Mouse (Mus musculus) heart, embryonic 12.5 days (tissue): ENCODE measurements around the gene Olfr178. TPM values are rescaled to one million over a fixed set of nuclear protein-coding genes. Genes with fewer than 3 reads are reported as not detected.

ENCODE experiments used
- ATAC-seq: fragments of 200-750 bp; cut with Nextera tagmentation; 2 replicates; pipeline ENCODE4 v1.8.0; 2017; ENCODE audit warnings: moderate TSS enrichment, moderate library complexity; ENCODE audit not compliant: insufficient number of reproducible peaks, low FRiP score
- H3K27ac ChIP-seq: fragments of 300-500 bp; sonication (generic); 2 replicates; pipeline ENCODE4 v1.5.1; 2016; ENCODE audit warnings: mild to moderate bottlenecking, moderate library complexity; ENCODE audit not compliant: poor library complexity, severe bottlenecking
- H3K27me3 ChIP-seq: fragments of 300-500 bp; sonication (generic); replicated peaks from 2 replicates; pipeline ENCODE4 v1.6.1; 2016; ENCODE audit warnings: mild to moderate bottlenecking, moderate library complexity
- H3K36me3 ChIP-seq: fragments of 300-500 bp; sonication (generic); 2 replicates; pipeline ENCODE4 v1.6.1; 2016; ENCODE audit warnings: mild to moderate bottlenecking, moderate library complexity
- H3K4me1 ChIP-seq: fragments of 300-500 bp; sonication (generic); replicated peaks from 2 replicates; pipeline ENCODE4 v1.6.1; 2016; ENCODE audit warnings: mild to moderate bottlenecking
- H3K4me2 ChIP-seq: fragments of 300-500 bp; sonication (generic); 2 replicates; pipeline ENCODE4 v1.6.1; 2016; ENCODE audit warnings: mild to moderate bottlenecking, moderate library complexity
- H3K4me3 ChIP-seq: fragments of 300-500 bp; sonication (generic); 2 replicates; pipeline ENCODE4 v1.5.1; 2016; ENCODE audit warnings: mild to moderate bottlenecking
- H3K9ac ChIP-seq: fragments of 300-500 bp; sonication (generic); 2 replicates; pipeline ENCODE4 v1.6.1; 2016; ENCODE audit warnings: mild to moderate bottlenecking, moderate library complexity
- H3K9me3 ChIP-seq: fragments of 300-500 bp; sonication (generic); replicated peaks from 2 replicates; pipeline ENCODE4 v1.6.1; 2016; ENCODE audit warnings: mild to moderate bottlenecking, moderate library complexity
- WGBS: fragments of 180-500 bp; shearing (Covaris S2); methylation state at CpG from one replicate; pipeline ENCODE4 v1.1.7; 2016; 5-methylcytosine and 5-hydroxymethylcytosine counted together
- polyA plus RNA-seq: library from polyadenylated mRNA; unstranded; fragments of >200 nt; fragmentation: Nextera tagmentation; extraction: Ambion mirVana; gene quantifications from 2 replicates; pipeline ENCODE4 v1.2.1, GENCODE M21; 2016

The Olfr178 gene
- polyA plus RNA-seq, result not detected in 2 replicates

DNA sequence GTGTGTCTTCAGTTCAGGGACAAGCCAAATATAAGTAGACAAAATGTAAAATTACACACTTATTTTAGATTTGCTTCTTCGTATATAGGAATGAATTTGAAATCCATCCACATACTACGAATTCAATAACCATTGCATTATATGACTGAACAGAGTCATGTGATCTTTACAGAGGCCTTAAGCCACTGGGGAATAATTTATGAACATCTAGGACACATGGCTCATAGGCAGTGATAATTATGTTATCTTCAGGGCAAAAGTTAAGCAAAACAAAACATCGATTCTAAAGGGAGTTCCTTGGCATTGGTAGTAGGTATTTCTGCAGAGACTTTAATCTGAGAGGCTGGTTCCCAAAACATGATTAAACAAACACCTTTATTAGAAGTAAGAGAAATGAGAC lies at the start of gene Olfr178:
Gene Olfr178, minus strand, starts transcription at position 101 of the 400 bp plus-strand sequence.
- Histone ChIP-seq H3K4me3 (no peak within 1 kb of the TSS), H3K9me3 (no peaks in the 10 kb centered on the region; the same call in 1 of the 2 replicates), H3K36me3 (no peaks in the 10 kb centered on the region), H3K4me2 (no peak within 1 kb of the TSS), H3K9ac (no peak within 1 kb of the TSS), H3K27ac (no peak within 1 kb of the TSS), H3K27me3 (no peaks in the 10 kb centered on the region), H3K4me1 (no peaks in the 10 kb centered on the region)
- WGBS, result 79% methylated on average over 3 of the region's 3 CpGs
- no peak for ATAC-seq

DNA sequence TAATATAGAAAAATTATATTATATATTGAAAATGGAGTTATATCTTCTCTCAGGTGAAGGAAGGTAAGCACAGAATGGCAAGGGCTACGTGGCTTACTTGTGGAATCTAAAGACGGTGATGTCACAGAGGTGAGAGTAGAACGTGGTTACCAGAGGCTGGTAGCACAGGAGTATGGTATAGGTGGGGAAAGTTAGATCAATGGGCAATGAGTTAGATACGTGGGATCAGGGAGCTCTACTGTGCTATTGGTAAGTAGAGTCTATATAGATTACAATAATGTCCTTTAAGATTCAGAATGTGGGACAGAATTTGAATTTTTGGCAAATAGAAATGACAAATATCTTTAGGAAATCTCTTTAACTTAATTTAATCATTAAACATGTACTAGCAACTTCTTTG lies 37.4 kb upstream of the Olfr178 start, which contains the start of gene Olfr180:
Gene Olfr180, minus strand, starts transcription at position 101 of the 400 bp plus-strand sequence.
- Histone ChIP-seq H3K27ac (no peak within 1 kb of the TSS), H3K27me3 (no peaks in the 10 kb centered on the region), H3K4me1 (no peaks in the 10 kb centered on the region), H3K4me2 (no peak within 1 kb of the TSS), H3K9me3 (0 out of 2 replicates have a peak, but pooled peaks cover 5% of the 10 kb centered on the region), H3K36me3 (no peaks in the 10 kb centered on the region), H3K9ac (no peak within 1 kb of the TSS), H3K4me3 (no peak within 1 kb of the TSS)
- no peak for ATAC-seq
- 75% methylated on average over 4 of the region's 4 CpGs for WGBS

DNA sequence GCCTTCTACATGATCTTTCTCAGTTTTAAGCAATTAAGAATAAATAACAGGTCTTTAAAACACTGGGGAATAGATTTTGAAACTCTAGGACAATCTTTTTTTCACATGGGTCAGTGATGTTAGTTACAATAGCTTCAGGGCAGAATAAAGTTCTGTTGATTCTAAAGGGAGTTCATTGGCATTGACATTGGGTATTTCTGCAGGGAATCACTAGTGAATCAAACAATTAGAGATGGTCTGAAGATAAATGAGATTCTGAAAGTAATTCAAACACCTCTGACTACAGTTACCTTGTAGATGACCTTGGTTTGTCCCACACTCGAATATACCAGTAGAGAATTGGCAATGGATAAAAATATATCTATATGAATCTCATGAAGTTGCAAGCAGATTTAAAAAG lies 36.8 kb upstream of the Olfr178 start, which contains the start of gene Olfr181:
Gene Olfr181, minus strand, starts transcription at position 101 of the 400 bp plus-strand sequence.
- Histone ChIP-seq H3K4me2 (no peak within 1 kb of the TSS), H3K4me3 (no peak within 1 kb of the TSS), H3K9me3 (0 out of 2 replicates have a peak, but pooled peaks cover 5% of the 10 kb centered on the region), H3K27me3 (no peaks in the 10 kb centered on the region), H3K36me3 (no peaks in the 10 kb centered on the region), H3K4me1 (no peaks in the 10 kb centered on the region), H3K9ac (no peak within 1 kb of the TSS), H3K27ac (no peak within 1 kb of the TSS)
- WGBS, result 52% methylated on average over 1 of the region's 1 CpGs
- ATAC-seq, result no peak

DNA sequence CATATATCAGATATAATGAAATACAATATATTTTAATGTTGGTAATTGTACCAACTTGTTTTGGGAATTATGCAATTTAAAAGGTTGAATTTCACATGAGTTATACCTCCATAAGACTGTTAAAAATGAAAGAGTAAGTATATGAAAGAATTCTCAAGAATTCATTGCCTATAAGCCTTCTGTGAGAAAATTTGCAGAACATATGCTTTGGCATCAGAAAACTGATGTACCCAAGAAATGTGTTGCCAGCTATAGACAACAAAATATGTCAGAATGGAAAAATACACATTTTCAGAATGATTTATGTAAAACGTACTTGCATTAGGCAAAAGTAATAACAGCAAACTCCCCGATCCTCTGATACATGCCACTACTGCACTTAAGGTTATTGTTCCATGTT lies 7.4 kb downstream of the Olfr178 start:
- ATAC-seq, result no peak
- Histone ChIP-seq H3K27ac (no peak overlapping the region), H3K9ac (no peak overlapping the region), H3K4me3 (no peak overlapping the region), H3K27me3 (no peaks in the 10 kb centered on the region), H3K36me3 (no peaks in the 10 kb centered on the region), H3K4me1 (no peaks in the 10 kb centered on the region), H3K4me2 (no peak overlapping the region), H3K9me3 (no peaks in the 10 kb centered on the region)
- WGBS, result 83% methylated on average over 2 of the region's 2 CpGs

DNA sequence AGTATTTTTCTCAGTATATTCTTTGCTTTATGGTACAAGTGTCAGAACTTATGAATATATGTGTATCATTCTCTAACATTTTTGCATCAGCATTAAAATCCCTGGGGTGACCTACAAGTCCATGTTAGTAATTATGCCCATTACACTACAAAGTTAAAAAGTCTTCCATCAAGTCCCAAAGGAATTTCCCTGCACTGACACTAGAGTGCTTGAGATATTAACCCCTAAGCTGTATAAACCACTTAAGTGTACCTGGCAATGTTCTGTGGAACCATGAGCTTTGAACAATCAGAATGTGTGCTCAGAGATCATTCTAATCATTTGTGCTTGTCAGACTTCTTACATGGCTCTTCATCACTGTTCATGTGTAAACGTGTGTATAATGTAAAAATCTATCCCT lies 17.2 kb downstream of the Olfr178 start, which contains the start of gene Olfr177:
Gene Olfr177, minus strand, starts transcription at position 101 of the 400 bp plus-strand sequence.
- Histone ChIP-seq H3K27ac (no peak within 1 kb of the TSS), H3K27me3 (no peaks in the 10 kb centered on the region), H3K9ac (no peak within 1 kb of the TSS), H3K36me3 (no peaks in the 10 kb centered on the region), H3K4me1 (no peaks in the 10 kb centered on the region), H3K9me3 (no peaks in the 10 kb centered on the region), H3K4me3 (no peak within 1 kb of the TSS), H3K4me2 (no peak within 1 kb of the TSS)
- ATAC-seq, result no peak
- 50% methylated on average over 1 of the region's 1 CpGs for WGBS

DNA sequence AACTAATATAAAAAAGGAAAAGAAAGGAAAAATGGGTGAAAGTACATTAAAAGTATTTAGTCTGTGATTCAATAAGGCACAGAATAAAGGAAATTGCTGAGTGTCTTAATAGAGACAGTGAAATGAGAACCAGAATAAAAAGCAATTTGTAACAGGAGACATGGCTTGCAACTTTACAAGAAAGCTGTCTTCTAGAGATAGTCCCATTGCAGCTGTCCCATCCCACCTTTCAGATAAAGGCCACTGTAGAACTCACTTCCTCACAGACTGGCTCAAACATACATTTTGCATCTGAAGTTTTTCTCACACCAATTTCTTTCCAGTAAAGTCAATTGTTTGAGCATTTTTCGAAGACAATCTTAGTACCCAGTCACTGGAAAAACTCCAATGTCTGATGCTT lies 30.4 kb downstream of the Olfr178 start:
- no peak overlapping the region for H3K9ac ChIP-seq
- H3K4me2 ChIP-seq, result no peak overlapping the region
- no peaks in the 10 kb centered on the region for H3K36me3 ChIP-seq
- 57% methylated on average over 1 of the region's 1 CpGs for WGBS
- H3K27ac ChIP-seq, result no peak overlapping the region
- H3K27me3 ChIP-seq, result no peaks in the 10 kb centered on the region
- no peaks in the 10 kb centered on the region for H3K9me3 ChIP-seq
- no peak overlapping the region for H3K4me3 ChIP-seq
- H3K4me1 ChIP-seq, result no peaks in the 10 kb centered on the region
- ATAC-seq, result no peak

DNA sequence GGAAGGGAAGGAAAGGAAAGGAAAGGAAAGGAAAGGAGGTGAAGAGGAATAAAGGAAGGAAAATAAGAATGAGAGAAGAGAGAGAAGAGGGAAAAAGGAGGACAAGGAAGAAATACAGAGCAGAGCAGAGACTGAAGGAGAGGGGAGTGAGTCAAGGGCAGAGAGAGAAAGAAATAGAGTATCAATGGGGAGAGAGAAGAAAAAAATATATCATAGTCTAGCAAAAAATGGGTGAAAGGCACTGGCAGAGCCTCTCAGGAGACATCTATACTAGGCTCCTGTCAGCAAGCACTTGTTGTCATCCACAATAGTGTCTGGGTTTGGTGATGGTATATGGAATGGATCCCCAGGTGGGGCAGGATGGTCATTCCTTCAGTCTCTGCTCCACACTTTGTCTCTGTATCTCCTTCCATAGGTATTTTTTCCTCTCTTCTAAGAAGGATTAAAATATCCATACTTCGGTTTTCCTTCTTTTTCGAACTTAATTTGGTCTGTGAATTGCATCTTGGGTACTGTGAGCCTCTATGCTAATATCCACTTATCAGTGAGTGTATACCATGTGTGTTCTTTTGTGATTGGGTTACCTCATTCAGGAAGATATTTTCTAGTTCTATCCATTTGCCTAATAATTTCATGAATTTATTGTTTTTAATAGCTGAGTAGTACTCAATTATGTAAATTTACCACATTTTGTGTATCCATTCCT lies 31.7 kb downstream of the Olfr178 start:
- Histone ChIP-seq H3K9ac (no peak overlapping the region), H3K27me3 (no peaks in the 10 kb centered on the region), H3K27ac (no peak overlapping the region), H3K4me2 (no peak overlapping the region), H3K4me3 (no peak overlapping the region), H3K4me1 (no peaks in the 10 kb centered on the region), H3K36me3 (no peaks in the 10 kb centered on the region), H3K9me3 (no peaks in the 10 kb centered on the region)
- no peak for ATAC-seq
- WGBS, result 88% methylated on average over 2 of the region's 2 CpGs

Other genes starting within 250 kb of the Olfr178 start
- gene Cpox, start 221.8 kb downstream of the Olfr178 start, polyA plus RNA-seq, result 39.9 and 48.0 TPM in 2 replicates
- gene Gpr15, start 173.0 kb downstream of the Olfr178 start, polyA plus RNA-seq, result not detected in 2 replicates
- 111 and 112 TPM in 2 replicates for gene Cldnd1, start 164.2 kb downstream of the Olfr178 start, polyA plus RNA-seq
- not detected in 2 replicates for gene Olfr172, start 128.9 kb downstream of the Olfr178 start, polyA plus RNA-seq
- not detected in 2 replicates for gene Olfr173, start 91.8 kb downstream of the Olfr178 start, polyA plus RNA-seq
- gene Olfr175-ps1, start 65.3 kb downstream of the Olfr178 start, polyA plus RNA-seq, result not detected in 2 replicates
- not detected in 2 replicates for gene Olfr177, start 17.3 kb downstream of the Olfr178 start, polyA plus RNA-seq
- not detected in 2 replicates for gene Olfr181, start 36.7 kb upstream of the Olfr178 start, polyA plus RNA-seq
- gene Olfr180, start 37.3 kb upstream of the Olfr178 start, polyA plus RNA-seq, result not detected in 2 replicates
- not detected in 2 replicates for gene Olfr183, start 103.3 kb upstream of the Olfr178 start, polyA plus RNA-seq
- gene Olfr186, start 138.2 kb upstream of the Olfr178 start, polyA plus RNA-seq, result not detected in 2 replicates
- not detected in 2 replicates for gene Olfr187, start 147.7 kb upstream of the Olfr178 start, polyA plus RNA-seq
- gene Olfr190, start 185.9 kb upstream of the Olfr178 start, polyA plus RNA-seq, result not detected in 2 replicates
- gene Olfr191, start 197.8 kb upstream of the Olfr178 start, polyA plus RNA-seq, result not detected in 2 replicates
- not detected in 2 replicates for gene Olfr193, start 219.8 kb upstream of the Olfr178 start, polyA plus RNA-seq
- not detected in 2 replicates for gene Olfr194, start 229.0 kb upstream of the Olfr178 start, polyA plus RNA-seq